Comparison of ENCODE assay signal across 16 mouse cellular contexts in the genomic region with DNA sequence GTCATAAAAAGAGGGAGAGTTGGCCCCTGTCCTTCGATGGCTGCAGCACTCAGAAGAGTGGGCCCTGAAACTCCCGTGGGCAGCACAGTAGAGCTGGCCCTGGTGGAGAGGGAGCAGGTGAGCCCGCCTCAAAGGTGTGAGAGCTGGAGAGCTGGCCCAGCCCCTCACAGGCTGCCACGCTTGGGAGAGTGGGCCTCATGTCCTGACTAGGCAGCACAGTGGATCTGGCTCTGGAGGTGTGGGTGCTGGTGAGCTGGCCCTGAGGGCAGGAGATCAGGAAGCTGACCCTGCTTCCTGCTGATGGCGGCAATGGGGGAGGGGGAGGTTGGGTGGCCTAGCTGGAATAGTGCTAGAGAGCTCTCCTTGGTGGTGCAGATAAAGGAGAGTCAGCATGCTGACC.
"Had no signal": no experiment of that assay in that cellular context is flagged by ENCODE, and none has a peak within 500 bp of the region (broad histone marks: within the 10 kb centered on the region; RNA-seq: fewer than 3 reads in every experiment).

No protein-coding gene starts in this region.

- H3K4me2 ChIP-seq: limb, embryonic 15.5 days; liver, embryonic 12.5 days; lung, embryonic 15.5 days; neural tube, embryonic 13.5 days; stomach, embryonic 15.5 days had no signal

- H3K4me1 ChIP-seq: limb, embryonic 15.5 days; liver, embryonic 12.5 days; lung, embryonic 15.5 days; neural tube, embryonic 13.5 days; stomach, embryonic 15.5 days had no signal

- DNase-seq: kidney, adult 9 months; kidney, postnatal 25 days; left cerebral cortex, postnatal 4 days; lung, postnatal 14 days; retina, postnatal 1 day; right cerebral cortex, postnatal 4 days; spleen, adult 18-20 months; thymus, adult 2 months; thymus, postnatal 25 days had no signal

- H3K36me3 ChIP-seq: limb, embryonic 15.5 days; liver, embryonic 12.5 days; lung, embryonic 15.5 days; neural tube, embryonic 13.5 days; stomach, embryonic 15.5 days had no signal

- H3K9ac ChIP-seq: limb, embryonic 15.5 days; liver, embryonic 12.5 days; lung, embryonic 15.5 days; neural tube, embryonic 13.5 days; stomach, embryonic 15.5 days had no signal

- H3K27me3 ChIP-seq: limb, embryonic 15.5 days; liver, embryonic 12.5 days; lung, embryonic 15.5 days; neural tube, embryonic 13.5 days; stomach, embryonic 15.5 days had no signal

- ATAC-seq: intestine, postnatal 0 days; liver, embryonic 12.5 days had no signal

- H3K27ac ChIP-seq: limb, embryonic 15.5 days; liver, embryonic 12.5 days; lung, embryonic 15.5 days; macrophage; neural tube, embryonic 13.5 days; stomach, embryonic 15.5 days had no signal

- H3K4me3 ChIP-seq: limb, embryonic 15.5 days; liver, embryonic 12.5 days; lung, embryonic 15.5 days; neural tube, embryonic 13.5 days; stomach, embryonic 15.5 days had no signal

- H3K9me3 ChIP-seq: limb, embryonic 15.5 days; liver, embryonic 12.5 days; lung, embryonic 15.5 days; neural tube, embryonic 13.5 days; stomach, embryonic 15.5 days had no signal
